Mouse (Mus musculus): Measurements from ENCODE around the gene Gpc3.

DNA sequence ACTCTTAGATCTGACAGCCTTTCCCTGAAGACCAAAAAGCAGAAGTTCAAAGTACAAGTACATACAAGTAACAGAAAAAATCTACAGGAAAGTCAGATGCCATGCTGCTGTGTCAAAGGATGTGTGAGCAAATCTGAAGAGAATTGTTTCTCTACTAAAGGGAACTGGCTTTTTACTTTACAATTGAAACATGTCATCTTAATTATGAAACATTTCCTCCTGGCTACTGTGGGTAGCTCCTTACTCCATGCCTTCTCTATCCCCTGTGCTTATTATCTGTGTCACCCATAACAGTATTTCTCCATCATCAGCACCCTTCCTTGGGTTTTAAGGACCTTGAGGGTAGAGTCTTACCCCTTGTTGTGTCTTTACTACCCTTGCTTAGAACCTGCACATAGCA lies 23.7 kb upstream of the Gpc3 start:
- TF ChIP-seq POLR2A (IDR thresholded peaks at IDR 0.05; ENCODE audit: insufficient read length, low read depth) = no peak
- no peak for TF ChIP-seq USF1 (IDR thresholded peaks at IDR 0.05; ENCODE audit: low read depth)
